Mouse (Mus musculus): ENCODE data around the gene Rtl9. TPM values are rescaled to one million over a fixed set of nuclear protein-coding genes. Genes with fewer than 3 reads are reported as not detected.
A peak's percentile ranks its signal among the peaks of the same experiment; 100 is the strongest.

The Rtl9 gene
- polyA plus RNA-seq, 1 experiment from 2014 or later, result 0.72 TPM

DNA sequence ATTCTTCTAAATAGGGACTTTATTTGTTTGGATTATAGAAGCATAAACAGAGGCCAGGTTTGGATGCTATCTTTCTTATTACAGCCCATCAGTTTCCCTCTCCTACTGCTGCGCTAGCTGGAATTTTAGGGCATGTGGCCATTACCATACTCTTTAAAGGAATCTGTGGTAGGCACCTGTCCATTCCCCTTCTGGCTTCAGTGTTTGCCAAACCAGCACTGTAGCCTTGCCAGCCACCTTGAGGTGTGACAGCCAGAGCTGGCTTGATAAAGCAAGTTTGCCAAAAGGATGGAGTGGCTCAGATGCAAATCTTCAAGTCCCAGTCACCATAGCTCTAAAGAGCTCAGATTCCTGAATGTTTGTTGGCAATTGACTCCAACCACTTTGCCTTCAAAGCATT lies 32.3 kb upstream of the Rtl9 start:
- no peak for ATAC-seq
- H3K9ac ChIP-seq (ENCODE audit: low read depth, low read length), result no peak overlapping the region
- H3K27me3 ChIP-seq (ENCODE audit: control insufficient read depth, insufficient read depth, low read depth, low read length), result no peaks in the 10 kb centered on the region; the same call in 1 of the 2 replicates
- H3K9me3 ChIP-seq (replicated peaks; ENCODE audit: control insufficient read depth, low read length, poor library complexity, severe bottlenecking), result no peaks in the 10 kb centered on the region
- H3K4me3 ChIP-seq (ENCODE audit: low read depth, low read length), result no peak overlapping the region
- no peak overlapping the region for H3K27ac ChIP-seq (ENCODE audit: low read length)
- no peaks in the 10 kb centered on the region for H3K4me1 ChIP-seq (ENCODE audit: control insufficient read depth, insufficient read depth, low read length)
- H3K4me2 ChIP-seq (ENCODE audit: low read length), result no peak overlapping the region
- no peaks in the 10 kb centered on the region for H3K36me3 ChIP-seq (ENCODE audit: control insufficient read depth, insufficient read depth, low read length)
- WGBS, result 90% methylated on average over 1 of the region's 1 CpGs

DNA sequence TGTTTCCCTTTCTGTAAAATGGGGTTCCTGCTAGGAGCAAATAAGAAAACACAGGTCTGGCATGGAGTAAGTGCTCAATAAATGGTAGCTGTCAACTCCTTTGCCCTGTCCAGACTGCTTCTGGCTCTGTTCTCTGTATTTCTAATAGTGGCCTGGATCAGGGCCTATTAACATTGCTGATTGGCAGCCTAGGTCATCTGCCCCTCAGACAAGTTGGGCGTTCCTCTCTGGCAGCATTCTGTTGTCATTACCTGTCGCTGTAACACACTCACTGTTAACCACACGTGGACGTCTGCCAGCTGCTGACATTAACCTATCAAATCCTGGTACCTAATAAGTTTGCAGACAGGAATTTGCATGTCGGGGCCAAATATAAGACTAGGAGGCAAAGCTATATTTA lies 31.8 kb upstream of the Rtl9 start:
- Histone ChIP-seq H3K4me1 (ENCODE audit: control insufficient read depth, insufficient read depth, low read length) (no peaks in the 10 kb centered on the region), H3K36me3 (ENCODE audit: control insufficient read depth, insufficient read depth, low read length) (no peaks in the 10 kb centered on the region), H3K9ac (ENCODE audit: low read depth, low read length) (no peak overlapping the region), H3K27ac (ENCODE audit: low read length) (no peak overlapping the region), H3K27me3 (ENCODE audit: control insufficient read depth, insufficient read depth, low read depth, low read length) (no peaks in the 10 kb centered on the region; the same call in 1 of the 2 replicates), H3K4me3 (ENCODE audit: low read depth, low read length) (no peak overlapping the region), H3K4me2 (ENCODE audit: low read length) (no peak overlapping the region), H3K9me3 (replicated peaks; ENCODE audit: control insufficient read depth, low read length, poor library complexity, severe bottlenecking) (no peaks in the 10 kb centered on the region)
- ATAC-seq, result no peak
- WGBS, result 75% methylated on average over 5 of the region's 5 CpGs

DNA sequence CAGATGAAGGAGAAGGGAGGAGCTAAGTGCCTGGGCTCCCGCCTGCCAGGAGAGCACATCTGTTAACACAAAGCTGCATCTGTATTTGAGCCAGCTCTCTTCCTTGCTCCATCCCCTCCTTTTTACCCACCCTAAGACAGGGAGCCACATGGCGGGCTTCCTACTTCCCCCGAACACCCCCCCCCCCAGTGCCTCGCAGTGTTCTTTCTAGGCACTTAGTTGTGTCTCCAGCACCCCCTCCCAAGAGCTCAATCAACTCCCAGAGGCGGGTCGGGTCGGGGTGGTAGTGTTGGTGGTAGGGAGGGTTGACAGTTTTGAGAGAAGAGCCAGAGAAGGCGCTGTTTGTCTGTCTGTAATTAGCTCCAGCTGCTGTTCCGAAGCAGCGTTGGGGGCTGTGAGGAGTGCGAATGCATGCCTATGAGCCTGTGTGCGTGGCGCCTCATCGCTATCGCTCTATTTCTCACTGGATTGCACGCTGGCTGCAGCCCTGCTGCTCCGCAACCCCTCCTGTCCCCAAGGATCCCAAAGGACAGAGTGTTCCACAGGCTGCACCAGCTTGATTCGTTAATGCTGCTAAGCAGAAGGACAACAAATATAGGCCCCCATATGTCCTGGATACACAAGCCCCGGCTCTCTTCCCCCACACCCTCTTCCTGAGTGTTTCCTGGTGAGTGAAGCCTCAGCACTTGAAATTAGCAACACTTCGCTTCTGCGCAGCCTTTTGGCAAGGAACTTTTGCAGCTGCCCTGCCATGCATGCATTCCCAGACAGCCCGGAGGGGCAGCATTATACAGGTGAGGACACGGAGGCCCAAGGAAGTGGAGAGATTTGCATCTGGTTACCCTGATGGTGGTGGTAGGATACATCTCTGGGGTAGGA lies 18.7 kb upstream of the Rtl9 start:
- Histone ChIP-seq H3K27ac (ENCODE audit: low read length) (no peak overlapping the region), H3K4me3 (ENCODE audit: low read depth, low read length) (peak overlapping the region; percentile 32), H3K27me3 (ENCODE audit: control insufficient read depth, insufficient read depth, low read depth, low read length) (peaks cover 17% of the 10 kb centered on the region), H3K9ac (ENCODE audit: low read depth, low read length) (peak overlapping the region; percentile 50), H3K4me2 (ENCODE audit: low read length) (peak overlapping the region; percentile 66), H3K4me1 (ENCODE audit: control insufficient read depth, insufficient read depth, low read length) (no peaks in the 10 kb centered on the region), H3K36me3 (ENCODE audit: control insufficient read depth, insufficient read depth, low read length) (no peaks in the 10 kb centered on the region), H3K9me3 (replicated peaks; ENCODE audit: control insufficient read depth, low read length, poor library complexity, severe bottlenecking) (no peaks in the 10 kb centered on the region)
- peak; percentile 85 for ATAC-seq
- 20% methylated on average over 23 of the region's 23 CpGs for whole genome bisulfite sequencing

DNA sequence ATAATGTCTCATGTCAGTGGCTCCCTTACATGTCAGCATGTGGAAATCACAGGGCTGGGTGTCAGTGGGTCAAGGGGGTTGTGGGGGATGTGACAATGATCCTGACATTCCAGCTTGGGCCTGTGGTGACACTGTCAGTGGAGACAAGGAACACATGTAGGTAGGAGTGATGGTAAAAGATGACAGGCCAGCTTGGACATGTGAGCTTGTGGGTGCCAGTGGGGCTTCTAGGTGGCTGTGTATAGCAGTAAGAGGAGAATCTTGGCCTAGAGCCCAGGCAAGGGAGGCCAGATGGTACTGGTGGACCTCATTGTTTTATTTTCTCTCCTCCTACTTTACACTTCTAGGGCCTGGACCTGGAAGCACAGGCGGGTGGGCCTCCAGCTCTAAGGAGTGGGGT lies 16.7 kb upstream of the Rtl9 start:
- 56% methylated on average over 1 of the region's 1 CpGs for WGBS
- Histone ChIP-seq H3K4me2 (ENCODE audit: low read length) (no peak overlapping the region), H3K9ac (ENCODE audit: low read depth, low read length) (no peak overlapping the region), H3K27ac (ENCODE audit: low read length) (no peak overlapping the region), H3K36me3 (ENCODE audit: control insufficient read depth, insufficient read depth, low read length) (no peaks in the 10 kb centered on the region), H3K4me3 (ENCODE audit: low read depth, low read length) (no peak overlapping the region), H3K4me1 (ENCODE audit: control insufficient read depth, insufficient read depth, low read length) (no peaks in the 10 kb centered on the region), H3K27me3 (ENCODE audit: control insufficient read depth, insufficient read depth, low read depth, low read length) (peaks cover 13% of the 10 kb centered on the region), H3K9me3 (replicated peaks; ENCODE audit: control insufficient read depth, low read length, poor library complexity, severe bottlenecking) (no peaks in the 10 kb centered on the region)
- ATAC-seq, result no peak

DNA sequence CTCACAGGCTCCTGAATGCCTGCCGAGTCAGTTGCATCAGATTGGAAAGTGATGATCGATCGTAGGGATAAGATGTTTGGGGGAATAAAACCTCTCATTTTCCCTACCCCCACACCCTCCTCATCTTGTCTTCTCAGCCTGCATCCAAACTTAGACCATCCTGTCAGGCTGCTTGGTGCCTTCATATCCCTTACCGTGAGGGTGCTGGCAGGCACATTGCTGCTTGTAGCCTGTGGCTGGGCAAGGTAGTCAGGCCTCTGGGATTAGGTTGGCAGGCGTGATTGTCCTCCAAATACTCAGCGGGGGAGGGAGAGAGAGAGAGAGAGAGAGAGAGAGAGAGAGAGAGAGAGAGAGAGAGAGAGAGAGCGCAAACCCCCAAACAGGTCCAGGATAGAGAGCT lies 11.2 kb upstream of the Rtl9 start:
- no peak overlapping the region for H3K4me2 ChIP-seq (ENCODE audit: low read length)
- ATAC-seq, result no peak
- H3K36me3 ChIP-seq (ENCODE audit: control insufficient read depth, insufficient read depth, low read length), result no peaks in the 10 kb centered on the region
- no peaks in the 10 kb centered on the region for H3K9me3 ChIP-seq (replicated peaks; ENCODE audit: control insufficient read depth, low read length, poor library complexity, severe bottlenecking)
- no peak overlapping the region for H3K27ac ChIP-seq (ENCODE audit: low read length)
- WGBS, result 64% methylated on average over 6 of the region's 7 CpGs
- peaks cover 4% of the 10 kb centered on the region; the same call in 1 of the 2 replicates for H3K27me3 ChIP-seq (ENCODE audit: control insufficient read depth, insufficient read depth, low read depth, low read length)
- H3K9ac ChIP-seq (ENCODE audit: low read depth, low read length), result no peak overlapping the region
- no peaks in the 10 kb centered on the region for H3K4me1 ChIP-seq (ENCODE audit: control insufficient read depth, insufficient read depth, low read length)
- no peak overlapping the region for H3K4me3 ChIP-seq (ENCODE audit: low read depth, low read length)

DNA sequence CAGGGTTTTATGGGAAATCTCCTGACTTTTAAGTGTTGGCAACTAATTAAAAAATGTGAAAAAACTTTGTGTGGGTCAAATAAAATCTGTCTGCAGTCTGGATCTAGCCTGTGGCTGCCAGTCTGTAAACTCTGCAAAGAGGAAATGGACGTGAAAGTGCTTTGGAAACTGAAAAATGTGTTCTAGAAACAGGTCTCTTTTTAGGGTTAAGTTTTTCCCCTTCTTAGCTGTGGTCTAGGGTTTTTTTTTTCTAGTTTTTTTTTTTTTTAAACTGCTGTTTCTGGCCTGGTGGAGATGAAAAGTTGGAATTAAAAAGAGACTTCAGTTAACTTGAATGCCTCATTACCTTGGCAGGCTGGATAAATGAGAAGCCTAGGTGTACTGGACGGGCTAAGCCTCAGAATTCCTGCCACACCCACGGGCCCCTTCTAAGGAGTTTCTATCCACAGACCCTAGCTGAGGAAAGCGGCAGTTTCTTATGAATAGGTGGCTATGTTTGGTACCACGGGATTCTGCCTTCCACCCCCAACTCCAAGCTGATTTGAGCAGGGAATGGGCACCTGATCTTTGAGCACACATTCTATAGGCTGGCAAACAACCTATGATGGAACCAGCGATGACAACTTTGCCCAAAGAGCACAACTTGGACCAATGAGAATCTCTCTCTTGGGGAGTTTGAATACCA lies 8.3 kb upstream of the Rtl9 start:
- Histone ChIP-seq H3K27ac (ENCODE audit: low read length) (no peak overlapping the region), H3K36me3 (ENCODE audit: control insufficient read depth, insufficient read depth, low read length) (no peaks in the 10 kb centered on the region), H3K27me3 (ENCODE audit: control insufficient read depth, insufficient read depth, low read depth, low read length) (peaks cover 4% of the 10 kb centered on the region; the same call in 1 of the 2 replicates), H3K4me1 (ENCODE audit: control insufficient read depth, insufficient read depth, low read length) (no peaks in the 10 kb centered on the region), H3K4me2 (ENCODE audit: low read length) (no peak overlapping the region), H3K9ac (ENCODE audit: low read depth, low read length) (no peak overlapping the region), H3K4me3 (ENCODE audit: low read depth, low read length) (no peak overlapping the region), H3K9me3 (replicated peaks; ENCODE audit: control insufficient read depth, low read length, poor library complexity, severe bottlenecking) (no peaks in the 10 kb centered on the region)
- ATAC-seq, result no peak
- WGBS, result 70% methylated on average over 6 of the region's 6 CpGs

DNA sequence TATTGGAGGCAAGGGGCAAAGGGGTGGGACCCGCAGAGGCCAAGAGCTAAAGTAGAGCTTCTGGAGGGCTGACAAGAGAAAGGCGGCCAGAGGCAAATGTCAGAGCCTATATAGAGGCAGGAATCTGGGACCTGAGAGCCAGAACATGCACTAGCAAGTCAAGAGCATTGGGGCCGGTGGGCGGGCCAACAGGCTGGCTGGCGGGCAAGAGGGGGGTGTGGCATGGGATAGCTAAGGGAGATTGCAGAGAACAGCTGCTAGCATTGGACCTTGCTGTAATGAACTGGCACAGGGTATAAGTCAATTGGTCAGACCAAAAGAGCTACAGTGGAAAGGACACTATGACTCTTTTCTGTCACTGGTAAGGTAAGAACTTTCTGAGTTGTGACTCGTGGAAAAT lies 1.8 kb upstream of the Rtl9 start:
- 75% methylated on average over 6 of the region's 6 CpGs for WGBS
- Histone ChIP-seq H3K9me3 (replicated peaks; ENCODE audit: control insufficient read depth, low read length, poor library complexity, severe bottlenecking) (no peaks in the 10 kb centered on the region), H3K4me2 (ENCODE audit: low read length) (no peak overlapping the region), H3K27me3 (ENCODE audit: control insufficient read depth, insufficient read depth, low read depth, low read length) (0 out of 2 replicates have a peak, but pooled peaks cover 2% of the 10 kb centered on the region), H3K36me3 (ENCODE audit: control insufficient read depth, insufficient read depth, low read length) (no peaks in the 10 kb centered on the region), H3K9ac (ENCODE audit: low read depth, low read length) (no peak overlapping the region), H3K27ac (ENCODE audit: low read length) (no peak overlapping the region), H3K4me1 (ENCODE audit: control insufficient read depth, insufficient read depth, low read length) (no peaks in the 10 kb centered on the region), H3K4me3 (ENCODE audit: low read depth, low read length) (no peak overlapping the region)
- no peak for ATAC-seq

DNA sequence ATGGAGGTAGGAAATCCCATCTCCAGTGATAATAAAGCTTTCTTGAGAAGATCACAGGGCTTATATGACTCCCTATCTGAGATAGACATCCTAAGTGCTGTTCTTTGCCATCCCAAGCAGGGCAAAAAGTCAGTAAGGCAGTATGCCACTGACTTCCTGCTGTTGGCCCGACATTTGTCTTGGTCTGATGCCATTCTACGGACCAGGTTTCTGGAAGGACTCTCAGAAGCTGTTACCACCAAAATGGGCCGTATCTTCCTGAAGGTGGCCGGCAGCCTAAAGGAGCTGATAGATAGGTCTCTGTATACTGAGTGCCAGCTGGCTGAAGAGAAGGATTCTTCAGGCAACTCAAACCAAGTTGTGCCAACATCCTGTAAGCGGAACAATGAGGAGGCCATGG lies 3.8 kb downstream of the Rtl9 start:
- Histone ChIP-seq H3K27ac (ENCODE audit: low read length) (no peak overlapping the region), H3K27me3 (ENCODE audit: control insufficient read depth, insufficient read depth, low read depth, low read length) (0 out of 2 replicates have a peak, but pooled peaks cover 2% of the 10 kb centered on the region), H3K9ac (ENCODE audit: low read depth, low read length) (no peak overlapping the region), H3K4me1 (ENCODE audit: control insufficient read depth, insufficient read depth, low read length) (no peaks in the 10 kb centered on the region), H3K36me3 (ENCODE audit: control insufficient read depth, insufficient read depth, low read length) (no peaks in the 10 kb centered on the region), H3K4me2 (ENCODE audit: low read length) (no peak overlapping the region), H3K9me3 (replicated peaks; ENCODE audit: control insufficient read depth, low read length, poor library complexity, severe bottlenecking) (no peaks in the 10 kb centered on the region), H3K4me3 (ENCODE audit: low read depth, low read length) (no peak overlapping the region)
- WGBS, result 90% methylated on average over 5 of the region's 5 CpGs
- ATAC-seq, result no peak

DNA sequence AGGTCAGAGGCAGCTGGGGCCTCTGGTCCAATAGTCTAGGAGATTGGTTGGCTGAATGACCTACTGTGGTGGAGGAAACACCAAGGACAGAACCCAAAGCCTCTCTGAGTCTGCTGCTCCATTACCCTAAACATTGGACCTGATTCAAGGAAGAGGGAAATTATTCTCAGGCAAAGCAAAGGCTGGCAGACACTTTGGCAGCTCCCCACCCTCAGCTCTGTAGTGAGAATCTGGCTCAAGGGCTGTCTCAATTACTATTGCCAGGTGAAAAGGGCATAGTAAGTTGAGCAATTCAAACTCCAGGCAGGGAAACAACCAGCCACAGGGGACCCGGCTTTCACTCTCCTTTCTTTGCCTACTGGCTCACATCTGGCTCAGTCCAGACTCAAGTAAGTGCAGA lies 6.5 kb downstream of the Rtl9 start:
- no peaks in the 10 kb centered on the region for H3K36me3 ChIP-seq (ENCODE audit: control insufficient read depth, insufficient read depth, low read length)
- WGBS, result 100% methylated on average over 1 of the region's 1 CpGs
- no peak for ATAC-seq
- H3K27me3 ChIP-seq (ENCODE audit: control insufficient read depth, insufficient read depth, low read depth, low read length), result no peaks in the 10 kb centered on the region
- H3K4me2 ChIP-seq (ENCODE audit: low read length), result no peak overlapping the region
- no peak overlapping the region for H3K4me3 ChIP-seq (ENCODE audit: low read depth, low read length)
- H3K9ac ChIP-seq (ENCODE audit: low read depth, low read length), result no peak overlapping the region
- H3K9me3 ChIP-seq (replicated peaks; ENCODE audit: control insufficient read depth, low read length, poor library complexity, severe bottlenecking), result no peaks in the 10 kb centered on the region
- H3K4me1 ChIP-seq (ENCODE audit: control insufficient read depth, insufficient read depth, low read length), result no peaks in the 10 kb centered on the region
- H3K27ac ChIP-seq (ENCODE audit: low read length), result no peak overlapping the region
